10 mouse cellular contexts compared by ENCODE assay signal in genomic region chr4:134753516-134754261, GRCm38 (mm10). TPM values are rescaled to one million over a fixed set of nuclear protein-coding genes. Genes with fewer than 3 reads are reported as not detected.
DNase-seq lines count a peak whose midpoint lies in the region; ATAC-seq and TF ChIP-seq lines count a peak whose summit lies in the region.
"Had no signal": no experiment of that assay in that cellular context is flagged by ENCODE, and none has a peak within 500 bp of the region (broad histone marks: within the 10 kb centered on the region; RNA-seq: fewer than 3 reads in every experiment).

No protein-coding gene starts in this region.

- no peak for TF ChIP-seq CTCF in intestine, postnatal 0 days (IDR thresholded peaks at IDR 0.05; ENCODE audit: low read depth)

- WGBS in intestine, embryonic 14.5 days: 48% methylated on average over 17 of the region's 17 CpGs
- 58% methylated on average over 17 of the region's 17 CpGs for WGBS in intestine, postnatal 0 days
- 36% methylated on average over 17 of the region's 17 CpGs for WGBS in macrophage (ENCODE audit: missing documents)

- no peaks in the 10 kb centered on the region for H3K27me3 ChIP-seq in intestine, embryonic 14.5 days (replicated peaks; ENCODE audit: control insufficient read depth, insufficient read depth, low read length)
- H3K27me3 ChIP-seq in intestine, postnatal 0 days (replicated peaks; ENCODE audit: control insufficient read depth, insufficient read depth, low read length): no peaks in the 10 kb centered on the region

- no peak for ATAC-seq in intestine, embryonic 14.5 days (replicated peaks; ENCODE audit: low FRiP score, low TSS enrichment, low read depth)
- no peak for ATAC-seq in intestine, postnatal 0 days
- ATAC-seq: midbrain, embryonic 16.5 days had no signal

- H3K27ac ChIP-seq in intestine, embryonic 14.5 days (ENCODE audit: low read depth): peak overlapping the region; percentile 25; the same call in 1 of the 2 replicates
- no peak overlapping the region for H3K27ac ChIP-seq in intestine, postnatal 0 days (ENCODE audit: low read depth, low read length)
- H3K27ac ChIP-seq in macrophage: 0 out of 2 replicates have a peak overlapping the region, but pooled peaks have one; percentile 10

- H3K79me2 ChIP-seq in macrophage (ENCODE audit: inconsistent target): peaks cover 69% of the 10 kb centered on the region

- H3K4me3 ChIP-seq in intestine, embryonic 14.5 days (ENCODE audit: low read depth, low read length): no peak overlapping the region
- H3K4me3 ChIP-seq in intestine, postnatal 0 days (ENCODE audit: low read depth, low read length): no peak overlapping the region
- no peak overlapping the region for H3K4me3 ChIP-seq in macrophage (ENCODE audit: inconsistent target)
- H3K4me3 ChIP-seq: erythroblast, embryonic 14.5 days had no signal

- DNase-seq in intestine, embryonic 14.5 days (ENCODE audit: low spot score): no peak
- DNase-seq in B cell, adult 2 months: peak; percentile 28 to 41
- DNase-seq in embryo, embryonic 11 days: peak; percentile 42
- DNase-seq in layer of hippocampus, adult 18-20 months (ENCODE audit: low spot score in 2 of 2): no peak
- DNase-seq in cerebellum, postnatal 36 days: no peak
- no peak for DNase-seq in right cerebral cortex, adult 18-20 months

- no peak overlapping the region for H3K9ac ChIP-seq in intestine, embryonic 14.5 days (ENCODE audit: low read length)
- no peak overlapping the region for H3K9ac ChIP-seq in intestine, postnatal 0 days (ENCODE audit: low read depth, low read length)

- peaks cover 6% of the 10 kb centered on the region; the same call in 1 of the 2 replicates for H3K36me3 ChIP-seq in intestine, embryonic 14.5 days (ENCODE audit: control insufficient read depth, insufficient read depth, low read length)
- peaks cover 15% of the 10 kb centered on the region; the same call in 1 of the 2 replicates for H3K36me3 ChIP-seq in intestine, postnatal 0 days (ENCODE audit: control insufficient read depth, insufficient read depth)
- H3K36me3 ChIP-seq in macrophage (ENCODE audit: inconsistent target): peaks cover 40% of the 10 kb centered on the region; the same call in 1 of the 2 replicates

- no peaks in the 10 kb centered on the region for H3K9me3 ChIP-seq in intestine, embryonic 14.5 days (ENCODE audit: control insufficient read depth, low read length)
- no peaks in the 10 kb centered on the region for H3K9me3 ChIP-seq in intestine, postnatal 0 days (ENCODE audit: control insufficient read depth)

- peaks cover 19% of the 10 kb centered on the region for H3K4me1 ChIP-seq in intestine, embryonic 14.5 days (replicated peaks; ENCODE audit: control insufficient read depth, insufficient read depth, low read length)
- no peaks in the 10 kb centered on the region for H3K4me1 ChIP-seq in intestine, postnatal 0 days (replicated peaks; ENCODE audit: control insufficient read depth, insufficient read depth, low read length)

- H3K4me2 ChIP-seq in intestine, embryonic 14.5 days (ENCODE audit: low read length): no peak overlapping the region
- no peak overlapping the region for H3K4me2 ChIP-seq in intestine, postnatal 0 days (replicated peaks; ENCODE audit: low read depth)

RNA-seq across cellular contexts. Expression of gene Ldlrap1, which starts 14.1 kb away (rescaled TPM):
- polyA plus RNA-seq in intestine, embryonic 14.5 days (2014; fragmentation: Nextera tagmentation; extraction: Ambion mirVana): 15.0 and 16.6 TPM in 2 replicates
- 18.0 and 18.1 TPM in 2 replicates for polyA plus RNA-seq in intestine, postnatal 0 days (2015; fragmentation: Nextera tagmentation; extraction: Ambion mirVana)
- 100 to 1,000 TPM in 4 of 26 experiments, 10 to 100 TPM in 21, 1 to 10 TPM in 1; 5.4 to 129 (median 41.6) TPM for total RNA-seq in macrophage (2018; cell fraction: chromatin; rRNA removed)
- 10 to 100 TPM; 12.3 to 48.8 (median 35.4) TPM for total RNA-seq in macrophage (2018; cell fraction: cytosol; rRNA removed)
- 10 to 100 TPM in 25 of 26 experiments, 1 to 10 TPM in 1; 7.2 to 92.8 (median 27.8) TPM for total RNA-seq in macrophage (2018; cell fraction: nucleus; rRNA removed)
- 34.2 to 76.5 TPM (median 43.1 TPM) in 3 replicates for polyA plus RNA-seq in macrophage (2018)
- total RNA-seq in layer of hippocampus, adult 18-20 months (2021): 1 to 10 TPM; 1.3 to 2.4 TPM

RNA-seq across cellular contexts. Expression of gene Man1c1, which starts 49.6 kb away (rescaled TPM):
- polyA plus RNA-seq in intestine, embryonic 14.5 days (2014; fragmentation: Nextera tagmentation; extraction: Ambion mirVana): 2.2 and 3.6 TPM in 2 replicates
- polyA plus RNA-seq in intestine, postnatal 0 days (2015; fragmentation: Nextera tagmentation; extraction: Ambion mirVana): 1.7 TPM in 2 replicates
- total RNA-seq in macrophage (2018; cell fraction: chromatin; rRNA removed): 100 to 1,000 TPM in 17 of 26 experiments, 10 to 100 TPM in 9; 23.6 to 264 (median 114) TPM
- total RNA-seq in macrophage (2018; cell fraction: cytosol; rRNA removed): 100 to 1,000 TPM in 12 of 26 experiments, 10 to 100 TPM in 14; 38.4 to 182 (median 88.7) TPM
- total RNA-seq in macrophage (2018; cell fraction: nucleus; rRNA removed): 100 to 1,000 TPM in 21 of 26 experiments, 10 to 100 TPM in 5; 58.9 to 299 (median 132) TPM
- 82.3 to 124 TPM (median 103 TPM) in 3 replicates for polyA plus RNA-seq in macrophage (2018)
- 10 to 100 TPM; 24.1 to 26.7 TPM for total RNA-seq in layer of hippocampus, adult 18-20 months (2021)

Comparison
In these comparisons a context has a peak if more than half of its experiments do, and no peak if none do; other contexts are left out.
1. DNase-seq: peak in B cell, adult 2 months (2 of 2) and embryo, embryonic 11 days (single experiment); none in intestine, embryonic 14.5 days (single experiment), layer of hippocampus, adult 18-20 months (0 of 2), cerebellum, postnatal 36 days (0 of 2) and right cerebral cortex, adult 18-20 months (single experiment).
2. RNA of gene Man1c1, which starts 49.6 kb away (polyA plus RNA-seq): 82.3 to 124 TPM in macrophage; 2.2 to 3.6 TPM in intestine, embryonic 14.5 days and 1.7 TPM in intestine, postnatal 0 days; every median in the first group is over 10 times any median in the second.